In genomic region chr17:35861198-35861857, GRCm38 (mm10) we compare ENCODE assay signal across 8 mouse cellular contexts. TPM values are rescaled to one million over a fixed set of nuclear protein-coding genes. Genes with fewer than 3 reads are reported as not detected.
DNase-seq lines count a peak whose midpoint lies in the region; ATAC-seq and TF ChIP-seq lines count a peak whose summit lies in the region.

Gene Nrm, plus strand, starts transcription at chr17:35861318.

- H3K27me3 ChIP-seq in CH12.LX (replicated peaks), result no peaks in the 10 kb centered on the region
- no peaks in the 10 kb centered on the region for H3K27me3 ChIP-seq in forebrain, embryonic 10.5 days (ENCODE audit: poor library complexity, severe bottlenecking)
- no peaks in the 10 kb centered on the region for H3K27me3 ChIP-seq in heart, embryonic 15.5 days
- H3K27me3 ChIP-seq in neural tube, embryonic 14.5 days (ENCODE audit: control insufficient read depth, insufficient read depth, low read length), result no peaks in the 10 kb centered on the region

- in situ Hi-C loops in CH12.LX (cut with MboI; ENCODE audit: low pct_ligation_motif_present, low pct_unique_long_range_greater_than_20kb, low sequenced_read_pairs), result loop anchor here (10.0 kb wide), 1 partner anchor 127 kb away; no protein-coding TSS in a partner anchor

- peak within 1 kb of the TSS; percentile 33 to 90 (median 52) for H3K4me3 ChIP-seq in CH12.LX (replicated peaks in 1 of 3; ENCODE audit: low read depth in 2 of 3, low read length in 2 of 3, poor library complexity in 1 of 3)
- peak within 1 kb of the TSS; percentile 82 for H3K4me3 ChIP-seq in forebrain, embryonic 10.5 days
- peak within 1 kb of the TSS; percentile 72 for H3K4me3 ChIP-seq in heart, embryonic 15.5 days
- peak within 1 kb of the TSS; percentile 52 for H3K4me3 ChIP-seq in neural tube, embryonic 14.5 days (ENCODE audit: low read depth, low read length)

- peak within 1 kb of the TSS; percentile 56 for H3K9ac ChIP-seq in CH12.LX (ENCODE audit: insufficient read depth, low read depth)
- H3K9ac ChIP-seq in heart, embryonic 15.5 days, result peak within 1 kb of the TSS; percentile 70
- H3K9ac ChIP-seq in neural tube, embryonic 14.5 days (replicated peaks; ENCODE audit: low read depth, low read length), result peak within 1 kb of the TSS; percentile 50

- TF ChIP-seq RAD21 in CH12.LX (IDR thresholded peaks at IDR 0.05; ENCODE audit: low read depth, low read length), result no peak; the same call in none of the 2 replicates

- under 1% methylated on average over 47 of the region's 47 CpGs for WGBS in forebrain, embryonic 10.5 days
- under 1% methylated on average over 47 of the region's 47 CpGs for WGBS in heart, embryonic 15.5 days
- under 1% methylated on average over 47 of the region's 47 CpGs for WGBS in neural tube, embryonic 14.5 days

- no peak for TF ChIP-seq EP300 in CH12.LX (IDR thresholded peaks at IDR 0.05; ENCODE audit: low read length)

- no peaks in the 10 kb centered on the region for H3K79me2 ChIP-seq in CH12.LX (replicated peaks; ENCODE audit: control insufficient read depth, extremely low read depth, insufficient read depth, poor library complexity, severe bottlenecking)

- TF ChIP-seq CTCF in CH12.LX (conservative IDR thresholded peaks at IDR 0.05 in 1 of 2, IDR thresholded peaks at IDR 0.05 in 1 of 2; ENCODE audit: low read depth in 2 of 2, low read length in 2 of 2), result peak in 1 of 2 experiments; percentile 45; a peak in 2 of 4 replicates

- H3K4me1 ChIP-seq in CH12.LX (ENCODE audit: control insufficient read depth in 1 of 2, insufficient read depth in 2 of 2), result peaks cover 0 to 21% of the 10 kb centered on the region in 2 experiments; a peak in 2 of 4 replicates
- peaks cover 46% of the 10 kb centered on the region for H3K4me1 ChIP-seq in forebrain, embryonic 10.5 days
- H3K4me1 ChIP-seq in heart, embryonic 15.5 days (replicated peaks), result peaks cover 15% of the 10 kb centered on the region
- peaks cover 8% of the 10 kb centered on the region; the same call in 1 of the 2 replicates for H3K4me1 ChIP-seq in neural tube, embryonic 14.5 days (ENCODE audit: control insufficient read depth, insufficient read depth, low read length)

- peaks cover 5 to 24% of the 10 kb centered on the region in 2 experiments for H3K36me3 ChIP-seq in CH12.LX (replicated peaks in 1 of 2; ENCODE audit: control insufficient read depth in 1 of 2, insufficient read depth in 1 of 2, low read length in 1 of 2)
- peaks cover 57% of the 10 kb centered on the region for H3K36me3 ChIP-seq in forebrain, embryonic 10.5 days (replicated peaks)
- H3K36me3 ChIP-seq in heart, embryonic 15.5 days, result peaks cover 18% of the 10 kb centered on the region
- H3K36me3 ChIP-seq in neural tube, embryonic 14.5 days (ENCODE audit: control insufficient read depth, insufficient read depth, low read length), result peaks cover 8% of the 10 kb centered on the region; the same call in 1 of the 2 replicates

- dilution Hi-C loops in CH12.LX (cut with MboI; ENCODE audit: extremely low pct_ligation_motif_present, extremely low pct_unique_long_range_greater_than_20kb, low sequenced_read_pairs), result no loop called here

- peak; percentile 89 for ATAC-seq in heart, embryonic 15.5 days (replicated peaks; ENCODE audit: insufficient number of reproducible peaks, insufficient read depth, low FRiP score, low read depth)
- ATAC-seq in neural tube, embryonic 14.5 days (ENCODE audit: low read depth), result peak; percentile 90

- peak within 1 kb of the TSS; percentile 41; the same call in 1 of the 2 replicates for H3K27ac ChIP-seq in CH12.LX (ENCODE audit: insufficient read depth, low read depth)
- peak within 1 kb of the TSS; percentile 97 for H3K27ac ChIP-seq in forebrain, embryonic 10.5 days
- peak within 1 kb of the TSS; percentile 94 for H3K27ac ChIP-seq in heart, embryonic 15.5 days
- H3K27ac ChIP-seq in neural tube, embryonic 14.5 days (ENCODE audit: low read depth, low read length), result peak within 1 kb of the TSS; percentile 89

- H3K4me2 ChIP-seq in CH12.LX (ENCODE audit: insufficient read depth, low read depth, poor library complexity, severe bottlenecking), result peak within 1 kb of the TSS; percentile 91
- H3K4me2 ChIP-seq in heart, embryonic 15.5 days, result peak within 1 kb of the TSS; percentile 68
- peak within 1 kb of the TSS; percentile 68 for H3K4me2 ChIP-seq in neural tube, embryonic 14.5 days (ENCODE audit: low read depth, low read length)

- no peaks in the 10 kb centered on the region for H3K9me3 ChIP-seq in CH12.LX (replicated peaks; ENCODE audit: low read length)
- H3K9me3 ChIP-seq in forebrain, embryonic 10.5 days, result no peaks in the 10 kb centered on the region
- H3K9me3 ChIP-seq in heart, embryonic 15.5 days (replicated peaks), result no peaks in the 10 kb centered on the region
- no peaks in the 10 kb centered on the region for H3K9me3 ChIP-seq in neural tube, embryonic 14.5 days (ENCODE audit: control insufficient read depth, low read length)

- DNase-seq in CH12.LX (ENCODE audit: extremely low read depth), result peak; percentile 83
- DNase-seq in c-Kit-positive CD71-negative TER-119-negative erythroid progenitor cells, embryonic 14.5 days (ENCODE audit: low read depth), result peak; percentile 79
- DNase-seq in forebrain, embryonic 10.5 days (ENCODE audit: extremely low spot score, low spot score), result peak; percentile 92
- DNase-seq in kidney, postnatal 25 days, result peak; percentile 92 to 94
- DNase-seq in lung, adult 18-20 months, result peak; percentile 92 to 93
- DNase-seq in testis, postnatal 10 days (ENCODE audit: low spot score), result peak; percentile 92

- TF ChIP-seq POLR2A in CH12.LX (IDR thresholded peaks at IDR 0.05; ENCODE audit: low read depth, low read length), result peak; percentile 77

TF ChIP-seq in CH12.LX, 34 proteins besides CTCF, POLR2A, EP300 and RAD21 (continues in another document):
- TF ChIP-seq BHLHE40 (IDR thresholded peaks at IDR 0.05; ENCODE audit: low read depth, low read length), result peak; percentile 44; the same call in 1 of the 2 replicates
- 0 out of 2 replicates have a peak, but pooled peaks have one; percentile 4 for TF ChIP-seq SMC3 (IDR thresholded peaks at IDR 0.05; ENCODE audit: low read depth, low read length)
- TF ChIP-seq ELF1 (IDR thresholded peaks at IDR 0.05; ENCODE audit: low read depth, low read length), result peak; percentile 22; the same call in 1 of the 2 replicates
- peak; percentile 40; the same call in 1 of the 2 replicates for TF ChIP-seq ETS1 (conservative IDR thresholded peaks at IDR 0.05; ENCODE audit: low read depth, low read length)
- no peak for TF ChIP-seq ZKSCAN1 (IDR thresholded peaks at IDR 0.05; ENCODE audit: borderline replicate concordance, low read depth, low read length)
- TF ChIP-seq KAT2A (IDR thresholded peaks at IDR 0.05; ENCODE audit: insufficient replicate concordance, low read length), result 0 out of 2 replicates have a peak, but pooled peaks have one; percentile 37
- TF ChIP-seq ZMIZ1 (IDR thresholded peaks at IDR 0.05; ENCODE audit: low read depth, low read length), result peak; percentile 54; the same call in 1 of the 2 replicates
- no peak for TF ChIP-seq JUN (IDR thresholded peaks at IDR 0.05; ENCODE audit: insufficient read depth, low read depth, low read length)
- no peak for TF ChIP-seq PAX5 (IDR thresholded peaks at IDR 0.05; ENCODE audit: low read length)
- TF ChIP-seq MYC (IDR thresholded peaks at IDR 0.05; ENCODE audit: low read depth, low read length), result no peak
- peak; percentile 60; the same call in 1 of the 2 replicates for TF ChIP-seq MAX (IDR thresholded peaks at IDR 0.05; ENCODE audit: low read length)
- TF ChIP-seq MAZ (IDR thresholded peaks at IDR 0.05; ENCODE audit: low read depth, low read length), result peak; percentile 74
- peak; percentile 9; the same call in 1 of the 2 replicates for TF ChIP-seq HCFC1 (IDR thresholded peaks at IDR 0.05; ENCODE audit: low read depth, low read length)
- TF ChIP-seq IRF4 (IDR thresholded peaks at IDR 0.05; ENCODE audit: low read depth, low read length), result peak; percentile 36; the same call in 1 of the 2 replicates
- no peak for TF ChIP-seq RCOR1 (conservative IDR thresholded peaks at IDR 0.05; ENCODE audit: low read depth, low read length)
- peak; percentile 81 for TF ChIP-seq MXI1 (IDR thresholded peaks at IDR 0.05; ENCODE audit: low read depth, low read length)
- TF ChIP-seq ZC3H11A (IDR thresholded peaks at IDR 0.05; ENCODE audit: low read depth, low read length), result no peak
- TF ChIP-seq NELFE (IDR thresholded peaks at IDR 0.05; ENCODE audit: low read depth, low read length), result peak; percentile 82
- no peak for TF ChIP-seq MAFK (IDR thresholded peaks at IDR 0.05; ENCODE audit: insufficient replicate concordance, low read length)
- no peak for TF ChIP-seq ZNF384 (IDR thresholded peaks at IDR 0.05; ENCODE audit: low read depth, low read length)
- no peak for TF ChIP-seq USF2 (conservative IDR thresholded peaks at IDR 0.05; ENCODE audit: low read depth, low read length)
- TF ChIP-seq TBP (conservative IDR thresholded peaks at IDR 0.05; ENCODE audit: low read depth, low read length), result 0 out of 2 replicates have a peak, but pooled peaks have one; percentile 48
- no peak for TF ChIP-seq POLR2AphosphoS2 (IDR thresholded peaks at IDR 0.05; ENCODE audit: low read depth, low read length)
- TF ChIP-seq MEF2A (IDR thresholded peaks at IDR 0.05; ENCODE audit: borderline replicate concordance, low read depth, low read length), result 0 out of 2 replicates have a peak, but pooled peaks have one; percentile 13
- TF ChIP-seq GABPA (IDR thresholded peaks at IDR 0.05; ENCODE audit: insufficient replicate concordance, low read depth, low read length), result no peak
- TF ChIP-seq CHD2 (IDR thresholded peaks at IDR 0.05; ENCODE audit: low read length), result 0 out of 2 replicates have a peak, but pooled peaks have one; percentile 5
- no peak for TF ChIP-seq CHD1 (IDR thresholded peaks at IDR 0.05; ENCODE audit: low read depth, low read length)
- no peak for TF ChIP-seq USF1 (IDR thresholded peaks at IDR 0.05; ENCODE audit: low read depth, low read length)
- TF ChIP-seq JUND (conservative IDR thresholded peaks at IDR 0.05; ENCODE audit: low read depth, low read length), result no peak
- TF ChIP-seq UBTF (IDR thresholded peaks at IDR 0.05; ENCODE audit: low read depth, low read length), result 0 out of 2 replicates have a peak, but pooled peaks have one; percentile 63
- peak; percentile 81 for TF ChIP-seq SIN3A (IDR thresholded peaks at IDR 0.05; ENCODE audit: low read length)

RNA-seq across cellular contexts. Expression of gene Nrm, which starts in this region (rescaled TPM):
- 12.5 and 16.7 TPM in 2 replicates for total RNA-seq in CH12.LX (2012; rRNA removed)
- 10.0 and 12.1 TPM in 2 replicates for total RNA-seq in CH12.LX (2014; rRNA removed)
- 14.0 and 15.4 TPM in 2 replicates for polyA plus RNA-seq in CH12.LX (2012; ENCODE audit: insufficient read length, low read depth)
- 81.9 and 84.0 TPM in 2 replicates for polyA plus RNA-seq in forebrain, embryonic 10.5 days (2016; fragmentation: Nextera tagmentation; extraction: Ambion mirVana)
- polyA plus RNA-seq in heart, embryonic 15.5 days (2015; fragmentation: Nextera tagmentation; extraction: Ambion mirVana), result 38.7 and 46.2 TPM in 2 replicates
- 15.7 and 16.9 TPM in 2 replicates for polyA plus RNA-seq in neural tube, embryonic 14.5 days (2014; fragmentation: Nextera tagmentation; extraction: Ambion mirVana)

Comparison
In these comparisons a context has a peak if more than half of its experiments do, and no peak if none do; other contexts are left out.
1. Peak in every context shown above with its lines: DNase-seq, ATAC-seq, H3K4me3 ChIP-seq and H3K27ac ChIP-seq.
2. H3K27ac ChIP-seq: peak in every context shown above with its lines; median percentile 97 in forebrain, embryonic 10.5 days; 94 in heart, embryonic 15.5 days; 89 in neural tube, embryonic 14.5 days; 41 in CH12.LX.